In the genomic region with DNA sequence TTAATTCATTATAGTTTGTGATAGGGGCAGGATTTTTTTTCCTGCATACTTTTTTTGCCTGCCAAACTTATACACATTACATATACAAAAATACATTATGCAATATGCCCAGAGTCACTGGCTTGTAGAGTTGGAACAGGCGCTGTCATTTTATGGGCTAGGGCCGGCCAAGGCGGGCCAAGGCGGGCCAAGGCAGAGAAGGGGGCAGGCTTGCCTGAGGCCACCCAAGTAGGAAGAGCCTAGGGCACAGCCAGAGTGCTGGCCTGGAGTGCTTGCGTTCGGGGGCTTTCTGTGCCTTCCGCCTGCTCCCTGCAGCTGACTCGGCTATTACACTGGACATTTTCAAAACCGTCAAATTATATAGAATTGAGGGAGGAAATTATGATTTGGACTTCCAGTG, we compare ENCODE assay signal across 21 mouse cellular contexts. TPM values are rescaled to one million over a fixed set of nuclear protein-coding genes. Genes with fewer than 3 reads are reported as not detected.
DNase-seq lines count a peak whose midpoint lies in the region; ATAC-seq and TF ChIP-seq lines count a peak whose summit lies in the region.
"Had no signal": no experiment of that assay in that cellular context is flagged by ENCODE, and none has a peak within 500 bp of the region (broad histone marks: within the 10 kb centered on the region; RNA-seq: fewer than 3 reads in every experiment).

No protein-coding gene starts in this region.

- 60% methylated on average over 9 of the region's 9 CpGs for WGBS in embryonic facial prominence, embryonic 12.5 days
- 83% methylated on average over 9 of the region's 9 CpGs for WGBS in embryonic facial prominence, embryonic 10.5 days
- 59% methylated on average over 9 of the region's 9 CpGs for WGBS in lung, embryonic 14.5 days
- 43% methylated on average over 9 of the region's 9 CpGs for WGBS in intestine, embryonic 15.5 days
- WGBS in stomach, embryonic 14.5 days: 40% methylated on average over 9 of the region's 9 CpGs

- 0 out of 2 replicates have a peak, but pooled peaks have one; percentile 47 for ATAC-seq in embryonic facial prominence, embryonic 12.5 days (ENCODE audit: insufficient number of reproducible peaks, insufficient read depth, low FRiP score, low TSS enrichment)
- ATAC-seq in lung, embryonic 14.5 days (ENCODE audit: insufficient read depth): peak; percentile 95
- peak; percentile 73; the same call in 1 of the 2 replicates for ATAC-seq in intestine, embryonic 15.5 days
- peak; percentile 74; the same call in 1 of the 2 replicates for ATAC-seq in stomach, embryonic 14.5 days (ENCODE audit: insufficient number of reproducible peaks, insufficient read depth, low FRiP score, low read depth)
- ATAC-seq: CD4-positive, CD25-positive, alpha-beta regulatory T cell, adult 4 months; forebrain, embryonic 15.5 days; liver, embryonic 12.5 days had no signal

- H3K27me3 ChIP-seq in embryonic facial prominence, embryonic 12.5 days: no peaks in the 10 kb centered on the region
- no peaks in the 10 kb centered on the region for H3K27me3 ChIP-seq in embryonic facial prominence, embryonic 10.5 days (replicated peaks; ENCODE audit: low read depth, poor library complexity, severe bottlenecking)
- H3K27me3 ChIP-seq in lung, embryonic 14.5 days (ENCODE audit: insufficient read depth, low read length): no peaks in the 10 kb centered on the region
- no peaks in the 10 kb centered on the region for H3K27me3 ChIP-seq in intestine, embryonic 15.5 days (replicated peaks)
- no peaks in the 10 kb centered on the region for H3K27me3 ChIP-seq in stomach, embryonic 14.5 days (ENCODE audit: control insufficient read depth, insufficient read depth, low read length)
- H3K27me3 ChIP-seq: forebrain, embryonic 15.5 days; liver, embryonic 12.5 days had no signal

- H3K27ac ChIP-seq in embryonic facial prominence, embryonic 12.5 days: no peak overlapping the region; the same call in 1 of the 2 replicates
- no peak overlapping the region for H3K27ac ChIP-seq in embryonic facial prominence, embryonic 10.5 days (replicated peaks)
- peak overlapping the region; percentile 6 for H3K27ac ChIP-seq in lung, embryonic 14.5 days (ENCODE audit: low read depth)
- peak overlapping the region; percentile 80 for H3K27ac ChIP-seq in intestine, embryonic 15.5 days
- H3K27ac ChIP-seq in stomach, embryonic 14.5 days (ENCODE audit: low read length): peak overlapping the region; percentile 92
- H3K27ac ChIP-seq: left cerebral cortex, adult 2 months; liver, embryonic 12.5 days; midbrain, embryonic 10.5 days had no signal

- H3K36me3 ChIP-seq in embryonic facial prominence, embryonic 12.5 days: peaks cover 47% of the 10 kb centered on the region
- peaks cover 90% of the 10 kb centered on the region for H3K36me3 ChIP-seq in embryonic facial prominence, embryonic 10.5 days (replicated peaks)
- peaks cover 58% of the 10 kb centered on the region for H3K36me3 ChIP-seq in lung, embryonic 14.5 days (ENCODE audit: insufficient read depth)
- H3K36me3 ChIP-seq in intestine, embryonic 15.5 days: peaks cover 15% of the 10 kb centered on the region
- peaks cover 28% of the 10 kb centered on the region for H3K36me3 ChIP-seq in stomach, embryonic 14.5 days (ENCODE audit: control insufficient read depth, insufficient read depth, low read length)

- H3K4me3 ChIP-seq in embryonic facial prominence, embryonic 12.5 days: no peak overlapping the region
- H3K4me3 ChIP-seq in embryonic facial prominence, embryonic 10.5 days: no peak overlapping the region
- no peak overlapping the region for H3K4me3 ChIP-seq in lung, embryonic 14.5 days (ENCODE audit: low read depth, low read length)
- H3K4me3 ChIP-seq in intestine, embryonic 15.5 days (replicated peaks): no peak overlapping the region
- no peak overlapping the region for H3K4me3 ChIP-seq in stomach, embryonic 14.5 days (ENCODE audit: low read depth, low read length)
- H3K4me3 ChIP-seq: forebrain, embryonic 15.5 days; left cerebral cortex, adult 2 months; liver, embryonic 12.5 days; midbrain, embryonic 10.5 days had no signal

- no peak for TF ChIP-seq CTCF in lung, embryonic 14.5 days (IDR thresholded peaks at IDR 0.05; ENCODE audit: low read depth)

- H3K9me3 ChIP-seq in embryonic facial prominence, embryonic 12.5 days: no peaks in the 10 kb centered on the region
- no peaks in the 10 kb centered on the region for H3K9me3 ChIP-seq in embryonic facial prominence, embryonic 10.5 days
- H3K9me3 ChIP-seq in lung, embryonic 14.5 days (ENCODE audit: low read depth, low read length): no peaks in the 10 kb centered on the region
- H3K9me3 ChIP-seq in intestine, embryonic 15.5 days: no peaks in the 10 kb centered on the region
- H3K9me3 ChIP-seq in stomach, embryonic 14.5 days (ENCODE audit: control insufficient read depth, low read depth, low read length): no peaks in the 10 kb centered on the region
- H3K9me3 ChIP-seq: forebrain, embryonic 15.5 days; G1E; liver, embryonic 12.5 days; midbrain, embryonic 10.5 days had no signal

- H3K4me2 ChIP-seq in embryonic facial prominence, embryonic 12.5 days (replicated peaks): no peak overlapping the region
- H3K4me2 ChIP-seq in lung, embryonic 14.5 days: no peak overlapping the region
- H3K4me2 ChIP-seq in intestine, embryonic 15.5 days (replicated peaks): no peak overlapping the region
- no peak overlapping the region for H3K4me2 ChIP-seq in stomach, embryonic 14.5 days (replicated peaks; ENCODE audit: low read depth, low read length)
- H3K4me2 ChIP-seq: forebrain, embryonic 15.5 days; heart, embryonic 11.5 days; liver, embryonic 12.5 days had no signal

- H3K4me1 ChIP-seq in embryonic facial prominence, embryonic 12.5 days: peaks cover 27% of the 10 kb centered on the region
- H3K4me1 ChIP-seq in embryonic facial prominence, embryonic 10.5 days: peaks cover 30% of the 10 kb centered on the region
- H3K4me1 ChIP-seq in lung, embryonic 14.5 days (ENCODE audit: insufficient read depth): no peaks in the 10 kb centered on the region
- H3K4me1 ChIP-seq in intestine, embryonic 15.5 days (replicated peaks): peaks cover 25% of the 10 kb centered on the region
- H3K4me1 ChIP-seq in stomach, embryonic 14.5 days (ENCODE audit: control insufficient read depth, insufficient read depth, low read length): peaks cover 32% of the 10 kb centered on the region
- H3K4me1 ChIP-seq: liver, embryonic 12.5 days had no signal

- DNase-seq in embryonic facial prominence, embryonic 10.5 days (ENCODE audit: low spot score): no peak
- DNase-seq in lung, embryonic 14.5 days: peak; percentile 84
- DNase-seq in lung, postnatal 14 days: no peak
- DNase-seq in thymus, postnatal 10 days (ENCODE audit: low spot score in 2 of 2): no peak
- no peak for DNase-seq in yolk sac, embryonic 10.5 days (ENCODE audit: low spot score)
- DNase-seq: cerebellum, postnatal 14 days; embryo, embryonic 11 days; heart, postnatal 14 days; kidney, adult 18-20 months; kidney, postnatal 14 days; retina, postnatal 1 day had no signal

- H3K9ac ChIP-seq in embryonic facial prominence, embryonic 12.5 days: no peak overlapping the region
- no peak overlapping the region for H3K9ac ChIP-seq in lung, embryonic 14.5 days
- H3K9ac ChIP-seq in intestine, embryonic 15.5 days: no peak overlapping the region
- H3K9ac ChIP-seq in stomach, embryonic 14.5 days (replicated peaks; ENCODE audit: low read depth, low read length): no peak overlapping the region
- H3K9ac ChIP-seq: forebrain, embryonic 15.5 days; liver, embryonic 12.5 days had no signal

RNA-seq across cellular contexts. Expression of a gene that starts 34.0 kb away (rescaled TPM):
- 537 and 538 TPM in 2 replicates for polyA plus RNA-seq in embryonic facial prominence, embryonic 12.5 days (2016; fragmentation: Nextera tagmentation; extraction: Ambion mirVana)
- polyA plus RNA-seq in embryonic facial prominence, embryonic 10.5 days (2016; fragmentation: Nextera tagmentation; extraction: Ambion mirVana): 478 and 497 TPM in 2 replicates
- polyA plus RNA-seq in lung, embryonic 14.5 days (2014; fragmentation: Nextera tagmentation; extraction: Ambion mirVana): 359 and 377 TPM in 2 replicates
- polyA plus RNA-seq in intestine, embryonic 15.5 days (2015; fragmentation: Nextera tagmentation; extraction: Ambion mirVana): 297 and 322 TPM in 2 replicates
- polyA plus RNA-seq in stomach, embryonic 14.5 days (2014; fragmentation: Nextera tagmentation; extraction: Ambion mirVana): 375 and 402 TPM in 2 replicates

Comparison
In these comparisons a context has a peak if more than half of its experiments do, and no peak if none do; other contexts are left out.
1. H3K27ac ChIP-seq: peak in lung, embryonic 14.5 days (single experiment), intestine, embryonic 15.5 days (single experiment) and stomach, embryonic 14.5 days (single experiment); none in embryonic facial prominence, embryonic 12.5 days (single experiment) and embryonic facial prominence, embryonic 10.5 days (single experiment).
2. Peak in every context shown above with its lines, with median percentiles within 50 percentile points of each other: ATAC-seq.